Mouse (Mus musculus): ENCODE measurements around the gene Gm5431.
A peak's percentile ranks its signal among the peaks of the same experiment; 100 is the strongest.

DNA sequence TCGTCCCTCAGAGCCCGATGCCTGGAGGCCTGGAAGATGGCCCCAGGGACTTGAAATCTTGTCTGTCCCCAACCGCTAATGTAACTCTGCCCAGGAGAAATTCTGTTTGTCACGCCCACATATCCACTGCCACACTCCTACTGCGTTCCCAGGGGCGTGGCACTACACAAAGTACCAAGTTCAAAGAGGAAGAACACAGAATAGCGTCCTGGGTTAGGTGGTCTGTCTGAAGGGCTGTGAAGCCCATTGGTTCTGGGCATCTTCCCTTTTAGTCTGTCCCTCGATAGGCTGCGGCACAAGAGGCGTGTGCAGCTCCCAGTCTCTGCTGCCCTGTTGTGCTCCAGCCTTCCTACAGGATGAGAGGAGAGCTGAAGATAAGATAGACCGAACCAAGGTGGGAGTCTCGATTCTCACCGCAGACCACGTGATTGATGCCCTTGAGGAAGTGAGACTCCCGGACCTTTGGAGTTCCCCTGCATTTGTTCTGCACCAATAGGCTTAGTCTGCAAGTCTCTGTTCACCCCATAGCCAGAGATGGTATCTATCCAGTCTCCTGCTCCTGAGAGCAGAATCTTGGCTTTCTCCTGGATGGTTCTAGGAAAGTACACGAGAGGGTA lies 63.7 kb downstream of the Gm5431 start:
- TF ChIP-seq POLR2A (IDR thresholded peaks at IDR 0.05; ENCODE audit: borderline replicate concordance, control insufficient read depth, low read depth, low read length) (no peak), CTCF (IDR thresholded peaks at IDR 0.05; ENCODE audit: control insufficient read depth, insufficient read depth, low read length) (0 out of 2 replicates have a peak, but pooled peaks have one; percentile 4)

All from bone marrow, adult 2 months (tissue).